Mouse (Mus musculus): ENCODE data around the gene Sult1a1.

Sult1a1 gene

DNA sequence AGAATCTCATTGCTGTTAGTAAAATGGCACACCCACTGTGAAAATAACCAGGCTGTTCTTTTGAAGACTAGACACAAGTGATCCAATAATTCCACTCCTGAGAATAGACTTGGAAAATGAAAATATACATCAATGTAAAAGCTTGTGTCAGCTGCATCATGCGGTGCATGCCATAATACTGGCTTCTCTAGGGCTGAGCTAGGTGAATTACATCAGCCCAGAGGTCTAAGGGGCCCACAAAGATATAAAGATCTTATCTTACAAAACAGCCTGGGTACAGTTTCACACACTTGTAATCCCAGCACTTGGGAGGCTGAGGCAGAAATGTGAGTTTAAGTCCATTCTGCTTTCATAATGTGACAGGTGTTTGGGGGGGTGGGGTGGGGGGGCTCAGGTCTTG is 18.7 kb downstream of the Sult1a1 start:
- no peak for DNase-seq

DNA sequence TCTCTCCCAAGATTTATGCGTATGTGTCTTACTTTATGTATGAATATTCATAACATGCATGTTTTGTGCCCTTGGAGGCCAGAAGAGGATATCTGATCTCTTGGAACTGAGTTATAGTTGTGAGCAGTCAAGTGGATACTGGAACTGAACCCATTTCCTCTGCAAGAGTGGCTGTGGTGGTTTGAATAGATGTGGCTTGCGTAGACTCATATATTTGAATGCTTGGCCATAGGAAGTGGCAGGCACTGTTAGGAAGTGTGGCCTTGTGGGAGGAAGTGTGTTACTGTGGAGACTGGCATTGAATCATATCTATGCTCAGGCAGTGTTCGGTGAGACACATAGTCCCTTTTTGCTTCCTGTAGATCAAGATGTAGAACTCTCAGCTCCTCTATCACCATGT is 20.5 kb downstream of the Sult1a1 start:
- no peak for DNase-seq

DNA sequence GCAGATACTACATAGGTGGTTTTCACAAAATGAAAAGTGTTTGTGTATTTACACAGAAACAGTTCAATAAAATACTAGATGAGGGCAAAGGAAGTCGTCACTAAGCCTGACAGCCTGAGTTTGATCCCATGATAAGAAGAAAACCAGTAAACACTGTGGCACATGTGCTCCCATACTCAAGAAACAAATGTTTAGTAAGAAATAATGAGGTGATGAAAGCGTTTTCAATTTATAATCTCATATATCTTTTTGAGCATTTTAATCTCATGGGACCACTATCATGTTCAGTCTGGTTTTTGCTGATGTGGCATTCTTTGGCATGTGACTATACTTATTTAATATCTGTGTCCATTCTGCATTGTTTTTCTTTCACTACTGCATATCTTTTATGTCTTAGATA is 22.2 kb downstream of the Sult1a1 start:
- no peak for DNase-seq

DNA sequence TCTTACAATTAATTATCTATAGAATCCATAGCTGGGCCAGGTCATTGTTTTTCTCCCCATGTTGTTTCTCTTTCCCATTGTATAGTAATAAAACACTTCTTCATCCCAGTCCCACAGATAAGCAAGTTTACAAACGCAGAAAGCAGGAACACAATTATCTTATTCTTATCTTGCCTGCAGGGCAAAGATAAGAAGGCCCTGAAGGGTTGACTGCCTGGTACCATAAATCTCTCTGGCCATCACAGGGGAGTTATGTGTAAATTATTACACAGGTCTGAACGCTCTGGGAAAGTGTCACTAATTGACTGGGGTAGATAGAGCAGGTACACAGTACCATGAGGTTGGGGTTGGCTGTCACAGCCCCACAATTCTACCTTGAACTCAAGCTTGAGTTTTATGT is 25.4 kb downstream of the Sult1a1 start:
- no peak for DNase-seq

DNA sequence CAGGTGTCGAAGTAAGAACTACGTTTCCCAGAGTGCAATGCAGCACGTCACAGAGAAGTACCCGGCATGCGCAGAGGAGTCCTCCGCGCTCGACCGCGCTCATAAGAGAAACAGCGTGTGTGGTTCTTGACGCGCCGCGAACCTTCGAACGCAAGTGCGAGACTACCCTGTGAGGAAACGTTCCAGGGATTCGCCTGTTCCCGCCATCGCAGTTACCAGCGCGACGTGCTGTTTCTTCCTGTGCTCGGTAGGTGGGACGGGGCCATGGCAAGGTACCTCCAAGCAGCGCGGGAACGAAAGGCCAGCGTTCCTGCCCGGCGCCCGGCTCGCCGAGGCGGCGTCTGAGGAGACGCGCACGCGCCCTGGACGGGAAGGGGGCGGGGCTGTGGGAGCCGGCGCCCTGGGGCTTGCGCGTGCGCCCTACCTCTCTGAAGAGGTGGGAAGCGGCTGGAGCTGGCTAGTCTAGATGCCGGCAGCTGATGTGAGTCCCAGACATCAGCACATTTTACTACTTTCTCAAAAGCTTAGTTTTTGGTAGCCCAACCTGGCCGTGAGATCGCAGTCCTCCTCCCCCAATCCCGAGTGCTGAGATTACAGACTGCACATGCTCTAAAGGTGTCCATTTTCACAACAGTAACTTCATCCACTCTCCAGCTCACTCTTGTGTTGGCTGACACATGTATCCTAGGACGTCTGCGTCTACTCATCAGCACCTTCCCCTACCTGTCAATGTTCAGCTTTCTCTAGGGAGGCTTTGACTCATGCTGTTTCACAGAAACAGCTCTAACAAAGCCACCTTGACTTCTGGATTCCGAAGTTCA is 26.8 kb downstream of the Sult1a1 start, which contains the start of gene Sgf29:
Gene Sgf29, plus strand, starts transcription at position 79 of the 821 bp plus-strand sequence.
- DNase-seq: peak; percentile 92 to 94

DNA sequence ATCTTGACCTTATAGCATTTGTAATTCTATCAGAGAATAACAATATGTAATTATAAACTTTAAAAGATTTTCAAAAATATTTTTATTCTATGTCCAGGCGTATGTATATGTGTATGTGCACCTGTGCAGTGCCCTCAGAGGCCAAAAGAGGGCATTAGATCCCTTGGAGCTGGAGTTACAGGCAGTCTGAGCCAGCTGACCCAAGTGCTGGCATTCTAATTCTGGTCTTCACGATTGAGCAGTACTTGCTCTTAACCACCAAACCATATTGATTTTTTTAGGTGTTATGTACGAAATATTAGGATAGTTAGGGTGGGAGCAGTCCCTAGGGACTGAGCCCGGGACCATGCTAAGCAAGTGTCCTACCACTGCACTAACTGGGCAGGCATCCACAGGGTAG is 27.7 kb downstream of the Sult1a1 start:
- peak in 1 of 2 experiments; percentile 12 for DNase-seq

DNA sequence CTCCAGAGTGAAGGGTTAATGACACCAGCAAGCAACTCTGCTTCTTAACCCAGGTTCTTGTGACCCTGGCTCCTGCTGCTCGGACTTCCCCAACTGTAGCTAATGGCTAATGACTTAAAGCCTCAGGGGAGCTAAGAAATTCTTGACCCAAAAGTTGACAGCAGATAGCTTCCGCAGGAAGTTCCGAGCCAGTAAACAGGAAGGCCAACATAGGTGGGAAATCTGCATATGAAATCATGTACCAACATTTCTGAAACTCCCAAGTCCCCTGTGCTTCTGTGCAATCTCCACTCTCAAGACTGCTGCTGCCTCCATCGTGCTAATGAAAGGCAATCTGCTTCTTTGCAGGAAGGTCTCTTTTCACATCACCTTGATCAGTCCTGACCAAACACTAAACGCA is 30.5 kb downstream of the Sult1a1 start:
- DNase-seq: no peak

DNA sequence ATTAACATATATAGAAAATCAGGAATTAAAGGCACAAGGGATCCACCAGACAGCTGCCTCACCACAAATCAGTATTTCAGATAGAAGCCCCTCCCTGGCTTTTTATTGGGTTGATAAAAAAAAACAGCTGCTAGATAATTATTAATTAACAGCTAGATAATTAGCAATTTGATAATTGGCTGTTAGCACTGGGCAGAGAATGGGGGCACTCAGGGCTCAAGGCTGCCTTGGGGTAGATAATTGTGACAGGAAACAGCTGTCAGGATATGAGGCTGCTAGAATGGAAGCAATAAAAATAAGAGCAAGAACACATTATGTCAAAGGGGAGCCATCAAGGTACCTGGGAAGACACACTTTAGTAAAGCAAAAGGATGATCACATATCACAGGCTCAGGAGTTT is 31.3 kb downstream of the Sult1a1 start:
- DNase-seq: no peak

DNA sequence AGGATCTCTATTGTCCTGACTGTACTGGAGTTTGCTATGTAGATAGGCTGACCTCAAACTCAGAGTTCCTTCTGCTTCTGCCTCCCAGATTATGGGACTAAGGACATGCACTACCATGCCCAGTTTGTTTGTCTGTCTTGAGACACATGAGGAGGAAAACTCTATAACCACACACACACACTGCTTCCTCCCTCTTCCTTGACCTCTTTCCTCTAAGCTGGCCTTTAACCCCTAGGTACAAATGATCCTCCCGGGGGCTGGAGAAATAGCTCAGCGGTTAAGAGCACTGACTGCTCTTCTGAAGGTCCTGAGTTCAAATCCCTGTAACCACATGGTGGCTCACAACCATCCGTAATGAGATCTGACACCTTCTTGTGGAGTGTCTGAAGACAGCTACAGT is 31.9 kb downstream of the Sult1a1 start:
- no peak for DNase-seq

DNA sequence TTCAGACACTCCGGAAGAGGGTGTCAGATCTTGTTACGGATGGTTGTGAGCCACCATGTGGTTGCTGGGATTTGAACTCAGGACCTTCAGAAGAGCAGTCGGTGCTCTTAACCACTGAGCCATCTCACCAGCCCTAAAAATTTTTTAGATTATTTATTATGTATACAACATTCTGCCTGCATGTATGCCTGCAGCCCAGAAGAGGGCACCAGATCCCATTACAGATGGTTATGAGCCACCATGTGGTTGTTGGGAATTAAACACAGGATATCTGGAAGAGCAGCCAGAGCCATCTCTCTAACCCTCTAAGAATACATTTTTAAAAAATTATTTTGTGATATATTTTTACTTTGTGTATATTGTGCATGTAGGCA is 33.0 kb downstream of the Sult1a1 start:
- DNase-seq: peak; percentile 18 to 27

DNA sequence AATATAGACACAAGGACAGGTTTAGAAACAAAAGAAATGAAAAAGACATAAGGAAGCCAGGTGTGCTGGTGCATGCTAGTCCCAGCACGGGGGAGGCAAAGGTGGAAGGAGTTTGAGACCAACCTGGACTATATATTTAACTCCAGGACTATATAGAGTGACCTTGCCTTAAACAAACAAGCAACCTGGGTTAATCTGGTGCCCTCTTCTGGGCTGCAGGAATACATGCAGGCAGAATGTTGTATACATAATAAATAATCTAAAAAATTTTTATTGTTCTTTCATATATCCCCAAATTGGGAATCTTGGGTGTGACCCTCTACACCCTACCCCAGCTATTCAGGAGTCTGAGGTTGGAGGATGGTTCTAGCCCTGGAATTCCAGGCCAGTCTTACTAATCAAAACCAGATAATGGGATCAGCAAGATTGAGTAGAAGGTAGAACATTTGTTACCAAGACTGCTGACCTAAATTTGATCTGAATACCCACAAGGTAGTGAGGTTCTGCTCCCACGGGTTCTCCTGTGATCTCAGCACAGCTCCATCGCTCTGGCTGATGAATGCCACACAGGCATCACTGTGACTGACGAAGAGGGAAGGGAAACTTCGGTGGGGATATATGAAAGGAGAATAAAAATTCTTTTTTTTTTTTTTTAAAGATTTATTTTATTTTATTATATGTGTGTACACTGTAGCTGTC is 33.5 kb downstream of the Sult1a1 start:
- DNase-seq: no peak

DNA sequence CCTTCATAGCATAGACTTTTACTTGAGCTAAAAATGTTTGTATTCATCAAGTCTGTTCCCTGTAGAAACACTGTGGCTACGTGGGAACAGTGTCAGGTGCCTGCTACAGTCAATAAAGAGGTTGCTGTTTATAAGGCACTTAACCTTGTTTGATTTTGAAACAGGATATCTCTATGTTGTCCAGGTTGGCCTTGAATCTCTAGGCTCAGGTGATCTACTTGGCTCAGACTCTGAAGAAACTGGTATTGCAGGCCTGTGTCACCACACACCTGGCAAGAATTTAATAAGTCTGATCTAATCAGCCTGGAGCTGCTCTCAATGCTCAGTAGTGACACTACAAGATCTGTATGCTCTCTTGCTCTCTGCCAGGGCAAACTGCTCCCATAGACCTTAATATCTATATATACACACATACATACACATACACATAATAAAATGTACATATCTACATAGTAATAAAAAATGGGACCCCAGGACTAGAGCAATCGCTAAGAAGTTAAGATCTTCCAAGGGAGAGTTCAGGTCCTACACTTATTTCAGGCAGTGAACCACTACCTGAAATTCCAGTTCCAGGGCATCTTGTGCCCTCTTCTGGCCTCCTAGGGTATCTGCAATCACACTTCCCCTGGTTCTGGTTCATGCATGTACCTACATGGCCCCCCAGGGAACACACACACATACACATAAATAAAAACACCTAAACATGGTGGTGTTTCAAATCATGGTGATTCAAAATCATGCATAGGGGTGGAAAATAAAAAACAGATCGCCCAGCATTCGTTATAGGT is 39.3 kb downstream of the Sult1a1 start:
- DNase-seq: peak in 1 of 2 experiments; percentile 11

DNA sequence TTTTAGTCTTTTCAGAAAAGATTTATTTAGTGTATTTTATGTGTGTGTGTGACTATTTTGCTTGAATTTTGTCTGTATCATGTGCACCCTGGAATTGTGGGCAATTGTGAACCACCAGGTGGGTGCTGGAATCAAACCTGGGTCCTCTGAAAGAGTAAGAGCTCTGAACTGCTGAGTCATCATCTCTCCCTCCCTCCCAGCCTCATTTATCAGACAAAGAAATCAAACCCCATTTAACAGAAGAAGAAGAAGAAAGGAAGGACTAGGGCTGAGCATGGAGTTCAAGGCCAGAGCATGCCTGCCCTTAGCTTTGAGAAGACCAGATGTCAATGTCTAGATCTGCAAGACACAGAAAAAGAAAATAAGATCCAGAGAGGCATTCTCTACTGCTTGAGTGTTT is 40.9 kb downstream of the Sult1a1 start:
- no peak for DNase-seq

DNA sequence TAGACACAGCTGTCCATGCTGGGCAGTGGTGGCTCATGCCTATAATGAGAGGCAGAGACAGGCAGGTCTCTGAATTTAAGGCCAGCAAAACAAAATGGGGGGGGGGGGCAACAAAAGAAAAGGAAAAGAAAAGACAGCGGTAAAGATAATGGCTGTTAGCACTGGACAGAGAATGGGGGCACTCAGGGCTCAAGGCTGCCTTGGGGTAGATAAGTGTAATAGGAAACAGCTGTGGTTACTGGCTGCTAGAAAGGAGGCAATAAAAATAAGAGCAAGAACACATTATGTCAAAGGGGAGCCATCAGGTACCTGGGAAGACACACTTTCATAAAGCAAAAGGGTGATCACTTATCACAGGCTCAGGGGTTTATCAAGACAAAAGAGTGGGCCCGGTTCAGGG is 43.8 kb downstream of the Sult1a1 start:
- DNase-seq: no peak

DNA sequence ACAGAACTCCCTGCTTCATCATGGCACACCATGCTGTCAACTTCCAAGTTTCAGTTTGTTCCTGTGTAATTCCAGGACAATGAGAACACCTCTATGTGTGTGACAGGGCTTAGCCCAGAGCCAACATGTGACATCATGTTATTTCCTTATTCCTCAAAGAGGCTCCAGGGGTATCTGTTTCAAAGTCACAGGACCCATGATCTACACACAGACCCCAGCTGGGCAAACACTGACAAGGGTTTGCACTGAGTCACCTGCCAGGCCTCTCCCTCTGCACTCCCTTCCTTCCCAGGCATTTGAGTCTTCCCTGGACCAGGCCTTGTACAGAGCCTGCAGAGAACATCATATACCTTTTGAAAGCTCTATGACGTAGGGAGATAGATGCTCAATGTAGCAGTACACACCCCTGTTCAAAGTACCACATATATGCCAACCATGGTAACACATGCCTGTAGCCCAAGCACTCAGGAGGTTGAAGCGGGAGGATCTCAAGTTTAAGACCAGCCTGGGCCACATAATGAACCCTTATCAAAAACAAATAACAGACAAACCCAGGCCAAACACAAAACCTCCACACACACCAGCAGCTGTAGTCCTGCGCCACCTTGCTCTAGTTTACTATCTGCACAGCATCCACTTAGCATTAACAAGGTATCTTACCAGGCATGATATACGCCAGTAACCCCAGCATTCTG is 45.3 kb downstream of the Sult1a1 start, which contains the start of gene Nupr1:
Gene Nupr1, minus strand, starts transcription at position 38 of the 695 bp plus-strand sequence.
- DNase-seq: no peak

DNA sequence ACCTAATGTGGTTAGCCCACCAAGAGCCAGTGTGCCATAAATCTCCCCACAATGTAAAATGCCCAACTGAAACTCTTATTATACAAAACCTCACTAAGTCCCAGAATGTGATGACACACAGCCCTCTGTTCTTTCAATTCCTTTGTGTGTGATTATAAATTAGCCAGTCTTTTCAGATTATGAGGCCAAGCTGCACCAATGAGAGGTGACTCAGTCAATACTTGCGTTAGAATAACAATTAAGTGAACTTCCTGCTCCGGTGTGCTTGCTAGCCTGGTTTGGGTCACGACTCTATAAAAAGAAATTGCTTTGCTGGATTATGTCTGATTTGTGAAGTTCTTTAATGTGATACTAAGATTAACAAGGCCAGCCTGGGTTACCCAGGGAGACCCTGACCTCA is 46.3 kb downstream of the Sult1a1 start:
- no peak for DNase-seq

DNA sequence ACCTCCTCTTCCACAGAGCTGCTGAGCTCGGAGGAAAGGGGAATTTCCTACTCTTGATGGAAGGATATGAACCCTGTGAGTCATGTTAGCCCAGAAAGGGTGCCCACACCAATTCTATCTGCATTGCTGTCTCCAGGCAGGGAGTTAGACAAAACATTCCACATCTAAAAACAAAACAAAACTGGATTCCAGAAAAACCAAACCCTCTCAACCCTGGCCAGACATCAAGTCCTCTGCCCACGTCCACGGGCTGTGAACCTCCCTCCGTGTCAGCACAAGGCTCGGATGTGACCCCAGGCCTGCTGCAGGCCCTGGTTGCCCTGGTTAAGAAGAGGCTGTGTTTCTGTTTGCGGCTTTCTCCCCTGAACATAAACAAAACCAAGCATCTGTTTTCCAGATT is 48.1 kb downstream of the Sult1a1 start:
- DNase-seq: no peak

DNA sequence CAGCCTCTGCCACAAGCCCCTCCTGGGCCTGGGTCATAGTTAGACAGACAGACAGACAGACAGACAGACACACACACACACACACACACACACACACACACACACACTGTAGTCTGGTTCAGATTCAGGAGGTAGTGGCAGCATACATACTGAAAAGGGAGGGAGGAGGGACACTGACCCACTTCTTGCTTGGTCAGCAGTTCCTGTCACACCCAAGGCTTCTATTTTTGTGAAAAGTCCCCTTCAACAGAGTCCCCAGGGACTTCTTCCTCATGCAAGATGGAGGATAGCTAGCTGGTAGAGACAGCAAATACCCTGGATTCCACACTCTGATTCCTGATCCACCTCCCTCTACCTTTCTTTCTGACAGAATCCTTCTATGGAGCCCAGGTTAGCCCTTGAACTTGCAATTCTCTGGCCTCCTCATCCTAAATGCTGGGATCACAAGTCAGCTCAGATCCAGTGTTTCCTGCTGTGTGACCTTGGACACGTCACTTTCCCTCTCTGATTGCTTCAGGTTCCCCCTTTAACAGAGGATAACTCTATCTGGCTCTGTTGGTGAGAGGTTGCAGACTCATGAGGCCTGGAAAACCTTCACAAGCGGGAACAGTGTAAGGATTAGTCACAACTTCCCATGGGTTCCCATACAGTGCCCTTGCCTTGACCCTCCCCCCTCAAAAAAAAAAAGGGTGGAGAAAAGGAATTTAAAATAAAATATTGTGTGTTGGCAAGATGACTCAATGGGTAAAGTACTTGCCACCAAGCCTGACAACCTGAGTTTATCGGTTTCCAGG is 50.2 kb downstream of the Sult1a1 start:
- no peak for DNase-seq

DNA sequence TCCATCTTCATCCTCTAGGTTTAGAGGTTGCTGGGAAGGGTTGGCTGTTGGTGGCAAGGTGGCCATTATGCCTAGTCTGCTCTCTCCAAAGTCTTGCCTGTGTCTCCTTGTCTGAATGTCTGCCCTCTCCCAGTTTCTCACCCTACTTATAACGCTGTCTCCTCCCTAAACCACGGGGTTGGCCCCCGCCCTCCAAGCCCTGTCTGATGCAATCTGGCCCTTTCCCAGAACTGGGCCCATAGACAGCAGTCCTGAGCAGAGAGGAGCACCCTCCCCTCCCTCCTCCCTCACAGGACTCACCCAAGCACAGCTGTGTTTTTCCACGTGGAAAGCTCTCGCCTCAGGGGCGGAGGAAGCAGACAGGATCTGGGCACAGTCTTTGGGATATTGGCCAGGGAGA is 50.9 kb downstream of the Sult1a1 start:
- DNase-seq: no peak

DNA sequence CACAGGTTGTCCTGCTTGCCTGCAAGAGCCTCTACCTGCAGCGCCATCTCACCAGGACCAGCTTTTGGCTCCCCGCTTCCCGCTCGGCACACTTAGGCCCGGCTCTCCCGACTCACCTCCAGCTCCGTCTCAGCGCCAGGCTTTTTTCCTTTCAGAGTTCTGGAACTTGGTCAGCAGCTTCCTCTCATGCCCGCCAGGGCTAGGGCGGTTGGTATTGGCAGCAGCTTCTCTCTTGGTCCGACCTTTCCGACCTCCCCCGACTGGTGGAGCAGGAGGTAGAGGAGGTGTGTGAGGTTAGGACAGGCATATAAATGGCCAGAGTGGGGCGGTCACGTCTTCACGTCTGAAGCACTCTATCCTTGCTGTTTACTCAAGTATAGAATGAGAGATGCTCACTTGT is 51.5 kb downstream of the Sult1a1 start:
- DNase-seq: peak in 1 of 2 experiments; percentile 4

DNA sequence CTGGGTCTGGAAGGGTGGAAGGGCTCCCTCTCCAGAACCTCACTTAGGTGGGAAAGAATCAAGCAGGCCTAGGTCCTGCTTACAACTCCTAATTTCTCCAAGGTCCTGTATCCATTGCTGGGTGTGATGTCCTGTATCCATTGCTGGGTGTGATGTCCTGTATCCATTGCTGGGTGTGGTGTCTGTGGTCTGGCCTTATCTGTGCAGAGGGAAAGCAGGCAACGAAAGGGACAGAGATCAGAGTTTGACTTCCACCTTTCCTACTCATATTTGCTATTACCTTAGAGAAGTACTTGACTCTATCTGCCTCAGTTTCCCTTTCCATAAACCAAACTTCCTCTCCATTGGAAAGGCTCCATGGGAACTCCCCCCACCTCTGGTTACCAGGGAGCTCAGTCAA is 52.9 kb downstream of the Sult1a1 start:
- no peak for DNase-seq
